Mouse (Mus musculus): ENCODE results near the gene AI854703.

DNA sequence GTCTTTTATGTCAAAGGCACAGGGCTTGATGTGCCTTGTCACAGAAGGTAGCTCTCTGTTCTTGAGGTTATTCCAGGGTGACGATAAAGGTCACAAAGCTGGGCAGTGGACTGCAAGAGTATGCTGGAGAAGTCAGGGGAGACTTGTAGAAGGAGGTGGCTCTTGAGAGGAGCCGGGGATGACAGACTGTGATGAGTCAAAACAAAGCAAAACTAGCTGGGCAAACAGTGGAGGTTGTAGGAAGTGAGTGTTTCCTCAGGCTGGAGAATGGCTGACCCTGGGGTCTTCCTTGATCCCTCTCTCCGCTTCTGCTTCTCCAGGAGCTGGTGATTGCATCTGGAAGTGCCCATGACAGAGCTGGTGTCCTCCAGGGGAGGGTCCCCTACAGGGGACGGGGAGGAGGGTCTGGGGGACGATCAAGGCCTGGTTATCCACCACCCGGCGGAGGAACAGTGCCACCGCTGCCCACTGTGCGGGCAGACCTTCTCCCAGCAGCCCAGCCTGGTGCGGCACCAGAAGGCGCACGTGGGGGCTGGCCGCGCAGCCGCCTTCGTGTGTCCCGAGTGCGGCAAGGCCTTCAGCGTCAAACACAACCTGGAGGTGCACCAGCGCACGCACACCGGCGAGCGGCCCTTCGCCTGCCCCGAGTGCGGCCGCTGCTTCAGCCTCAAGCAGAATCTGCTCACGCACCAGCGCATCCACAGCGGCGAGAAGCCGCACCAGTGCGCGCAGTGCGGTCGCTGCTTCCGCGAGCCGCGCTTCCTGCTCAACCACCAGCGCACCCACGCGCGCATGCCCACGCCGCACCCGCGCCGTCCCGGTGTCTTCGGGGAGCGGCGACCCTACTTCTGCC, 2.5 kb downstream of the AI854703 start:
- no peak for TF ChIP-seq HCFC1 (IDR thresholded peaks at IDR 0.05; ENCODE audit: borderline replicate concordance, insufficient read depth, low read length)
- TF ChIP-seq ZC3H11A (IDR thresholded peaks at IDR 0.05; ENCODE audit: borderline replicate concordance, low read depth, low read length) = no peak
- no peak for TF ChIP-seq ZNF384 (IDR thresholded peaks at IDR 0.05; ENCODE audit: low read depth, low read length)
